Mouse (Mus musculus): ENCODE data around the gene Sufu.
A peak's percentile ranks its signal among the peaks of the same experiment; 100 is the strongest.

The Sufu gene

DNA sequence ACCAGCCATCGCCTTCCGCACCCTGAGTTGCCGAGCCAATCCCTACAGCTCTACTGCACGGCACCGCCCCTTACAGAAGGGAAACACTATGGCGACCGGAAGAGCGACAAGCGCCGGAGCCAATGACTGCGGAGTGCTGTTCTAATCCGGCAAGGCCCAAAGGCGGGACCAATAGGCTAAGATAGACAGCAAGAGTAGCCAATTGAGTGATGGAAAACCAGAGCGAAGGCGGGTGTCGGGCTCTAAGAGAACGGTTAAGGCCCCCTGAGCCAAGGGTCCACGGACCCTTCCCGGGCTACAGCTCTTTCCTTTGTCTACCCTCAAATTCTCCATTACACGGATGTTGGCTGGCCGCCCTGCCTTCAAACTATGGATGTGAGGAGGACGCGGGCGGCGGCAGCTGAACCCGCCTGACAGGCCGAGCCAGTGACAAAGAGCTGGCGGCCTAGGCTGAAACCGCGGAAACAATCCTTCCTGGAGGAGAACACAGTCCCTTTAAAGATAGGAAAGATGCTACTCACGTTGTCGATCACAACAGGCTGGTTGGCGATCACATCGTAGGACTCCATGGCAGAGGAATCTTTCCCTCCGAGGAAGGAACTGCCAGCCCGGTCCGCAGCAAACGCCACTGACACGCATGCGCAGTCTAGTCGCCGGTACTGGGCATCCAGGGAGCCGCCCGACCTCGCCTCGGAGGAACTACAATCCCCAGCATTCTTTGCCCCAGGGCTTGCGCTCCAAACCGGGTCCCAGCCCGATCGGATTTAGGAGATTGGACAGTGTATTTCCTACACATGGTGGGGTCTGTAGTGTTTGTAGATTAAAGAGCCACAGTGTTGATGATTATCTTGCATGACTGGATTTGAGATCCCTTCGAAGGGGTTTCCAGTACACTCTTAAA is 1.3 kb upstream of the Sufu start, which contains the start of gene Actr1a:
Gene Actr1a, minus strand, starts transcription at position 640 of the 901 bp plus-strand sequence.
- DNase-seq, result peak; percentile 100

DNA sequence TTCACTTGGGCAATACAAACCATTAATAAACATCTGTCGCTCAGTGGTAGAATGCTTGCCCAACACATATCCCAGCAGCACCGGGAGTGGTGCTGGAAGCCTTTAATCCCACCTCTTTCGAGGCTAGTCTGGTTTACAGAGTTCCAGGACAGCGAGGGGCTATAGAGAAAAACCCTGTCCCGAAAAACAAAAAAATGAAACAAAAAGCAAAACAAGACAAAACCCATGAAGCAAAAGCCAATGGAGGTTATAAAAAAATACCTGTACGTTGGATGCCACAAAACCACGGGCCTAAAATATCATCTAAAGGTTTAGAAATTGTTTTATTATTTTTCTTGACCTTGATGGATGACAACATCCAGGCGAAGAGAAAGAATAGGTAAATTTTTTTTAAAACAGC is 587 bp upstream of the Sufu start:
- no peak for DNase-seq

DNA sequence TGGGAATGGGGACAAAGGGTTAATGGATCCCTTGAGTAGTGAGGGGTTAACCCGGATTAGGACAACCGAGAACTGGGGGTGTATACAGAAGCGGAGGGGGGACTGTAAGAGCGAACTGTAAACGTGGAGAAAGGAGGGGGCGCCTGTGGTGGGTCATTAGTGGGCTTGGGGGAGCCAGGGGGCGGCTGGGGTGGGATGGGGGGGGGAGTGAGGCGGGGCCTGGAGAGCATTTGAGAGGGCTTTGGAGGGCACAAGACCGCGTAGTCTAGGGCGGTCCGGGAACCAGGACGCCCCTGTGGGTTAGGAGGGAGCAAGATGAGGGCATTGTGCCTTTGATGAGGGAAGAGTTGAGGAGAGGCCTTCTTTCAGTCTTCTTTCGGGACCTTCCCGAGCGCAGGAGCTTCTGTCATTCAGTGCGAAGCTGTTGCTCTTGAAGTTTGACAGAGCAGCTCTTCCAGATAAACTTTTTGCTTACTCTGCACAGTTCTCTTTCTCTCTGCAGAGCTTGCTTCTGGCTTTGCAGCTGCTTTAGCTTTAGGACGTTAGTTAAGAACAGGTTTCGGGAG is 823 bp downstream of the Sufu start:
- peak; percentile 68 for DNase-seq

DNA sequence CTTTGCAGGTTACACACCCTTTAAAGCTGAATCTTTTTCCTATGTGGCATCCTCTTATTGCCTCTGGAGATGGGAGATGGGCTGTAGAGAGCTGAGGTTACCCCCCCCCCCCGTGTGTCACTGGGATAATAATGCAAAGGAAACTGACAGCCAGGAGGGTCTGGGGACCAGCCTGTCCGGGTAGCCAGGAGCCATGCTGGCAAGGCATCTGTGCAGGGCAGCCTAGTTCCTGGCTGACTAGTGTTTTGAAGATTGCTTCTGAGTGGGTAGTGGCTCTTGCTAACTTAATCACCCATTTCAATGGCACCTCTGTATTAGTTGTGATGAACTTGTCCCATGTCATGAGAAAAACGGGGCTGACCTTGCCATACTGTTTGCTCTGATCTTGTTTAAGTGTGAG is 1.7 kb downstream of the Sufu start:
- no peak for DNase-seq

DNA sequence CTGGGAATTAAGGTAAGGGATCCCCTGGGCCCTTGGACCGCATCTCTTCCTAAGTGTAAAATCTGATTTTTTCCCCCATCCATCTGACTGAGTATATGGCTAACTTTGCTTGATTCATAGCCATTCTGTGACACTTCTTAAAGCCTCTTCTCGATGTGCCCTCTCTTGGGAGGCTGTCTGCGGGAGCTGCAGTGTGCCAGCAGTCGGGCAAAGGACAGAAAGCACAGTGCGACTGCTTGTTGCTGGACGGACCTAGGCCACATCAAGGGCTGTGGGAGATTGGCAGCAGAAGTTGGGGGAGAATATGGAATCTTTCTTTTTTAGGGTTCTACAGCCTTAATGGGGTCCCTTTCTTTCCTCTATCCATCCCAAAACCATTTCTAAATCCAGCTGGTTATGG is 2.7 kb downstream of the Sufu start:
- DNase-seq, result no peak

DNA sequence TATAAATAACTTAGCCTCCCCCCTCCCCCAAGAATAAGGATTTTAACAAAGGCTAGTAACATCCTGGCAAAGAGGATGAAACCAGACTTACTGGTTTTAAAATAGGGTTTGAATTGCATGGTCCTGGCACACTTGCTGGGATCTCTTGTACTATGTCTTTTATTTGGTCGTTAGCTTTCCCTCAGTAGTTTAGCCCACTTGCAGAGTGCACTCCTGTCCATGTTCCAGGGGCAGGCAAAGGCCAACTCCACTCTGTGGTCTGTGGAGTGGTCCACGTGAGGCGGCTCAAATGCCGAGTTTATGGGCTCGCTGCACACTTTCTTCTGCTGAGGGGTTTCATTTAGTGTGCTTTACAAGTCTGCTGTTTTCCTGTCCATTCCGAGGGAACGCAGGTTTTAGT is 3.2 kb downstream of the Sufu start:
- DNase-seq, result no peak

DNA sequence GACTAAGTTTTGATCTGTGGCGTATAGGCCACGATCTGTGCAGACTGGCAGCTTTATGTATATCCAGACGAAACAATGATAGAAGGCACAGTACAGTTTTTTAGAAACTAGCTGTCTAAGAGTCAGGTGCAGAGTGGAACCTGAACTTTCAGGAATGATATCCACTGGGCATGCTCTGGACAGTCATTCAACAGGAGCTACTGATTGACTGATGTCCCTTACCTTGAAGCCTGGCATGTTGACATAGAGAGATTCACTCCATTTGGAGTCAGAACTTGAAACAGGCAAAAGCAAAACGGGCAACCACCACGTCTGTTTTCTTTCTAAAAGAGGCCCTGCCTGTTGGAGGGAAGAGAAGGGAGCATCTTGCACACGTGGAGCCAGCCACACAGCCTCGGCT is 3.9 kb downstream of the Sufu start:
- no peak for DNase-seq

DNA sequence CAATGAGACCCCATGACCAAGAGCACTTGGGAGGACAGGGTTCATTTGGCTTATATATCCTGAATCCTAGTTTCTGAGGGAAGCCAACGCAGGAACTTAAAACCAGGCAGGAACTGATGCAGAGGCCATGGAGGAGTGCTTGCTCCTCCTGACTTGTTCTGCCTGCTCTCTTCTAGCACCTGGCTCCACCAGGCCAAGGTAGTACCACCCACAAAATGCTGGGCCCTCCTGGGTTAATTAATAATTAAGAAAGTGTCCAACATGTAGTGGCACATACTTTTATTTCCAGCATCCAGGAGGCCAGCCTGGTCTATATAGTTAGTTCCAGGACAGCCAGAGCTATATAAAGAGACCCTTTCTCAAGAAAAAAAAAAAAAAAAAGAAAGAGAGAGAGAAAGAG is 7.3 kb downstream of the Sufu start:
- no peak for DNase-seq

DNA sequence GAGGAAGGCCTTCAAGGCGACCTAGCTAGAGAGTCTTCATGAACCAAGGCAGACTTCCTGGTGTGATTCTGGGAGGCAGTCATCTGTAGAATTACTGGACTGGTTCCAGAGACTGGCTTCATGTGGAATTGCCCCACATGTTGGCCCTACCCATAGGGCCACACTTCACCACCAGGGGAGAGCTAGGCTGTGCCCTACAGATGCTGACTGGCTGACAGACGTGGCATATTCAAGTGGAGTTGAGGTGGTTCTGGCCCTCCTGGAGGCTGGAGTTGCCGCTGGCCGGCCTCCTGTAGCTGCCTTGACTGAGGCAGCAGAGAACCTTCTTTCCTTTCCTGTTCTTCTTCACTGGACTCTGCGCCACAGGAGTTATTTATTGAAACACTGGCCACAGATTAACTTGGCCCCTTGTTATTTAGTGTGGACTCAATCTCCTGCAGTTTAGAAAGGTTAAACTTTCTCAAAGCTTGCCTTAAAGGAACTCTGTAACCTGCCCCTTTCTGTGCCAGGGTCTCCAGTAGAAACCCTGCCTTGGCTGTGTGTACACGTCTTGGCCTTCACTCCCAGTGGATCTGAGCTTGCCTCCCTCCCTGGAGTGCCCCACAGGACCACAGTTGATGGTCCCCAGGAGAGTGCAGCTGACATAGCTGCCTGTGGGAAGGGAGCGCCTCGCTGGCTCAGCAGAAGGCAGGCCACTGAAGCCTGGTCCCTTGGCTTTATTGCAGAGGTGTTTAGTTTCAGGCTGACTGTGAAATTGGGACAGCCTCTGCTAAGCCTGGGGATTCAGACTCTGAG is 10.1 kb downstream of the Sufu start:
- DNase-seq, result no peak

DNA sequence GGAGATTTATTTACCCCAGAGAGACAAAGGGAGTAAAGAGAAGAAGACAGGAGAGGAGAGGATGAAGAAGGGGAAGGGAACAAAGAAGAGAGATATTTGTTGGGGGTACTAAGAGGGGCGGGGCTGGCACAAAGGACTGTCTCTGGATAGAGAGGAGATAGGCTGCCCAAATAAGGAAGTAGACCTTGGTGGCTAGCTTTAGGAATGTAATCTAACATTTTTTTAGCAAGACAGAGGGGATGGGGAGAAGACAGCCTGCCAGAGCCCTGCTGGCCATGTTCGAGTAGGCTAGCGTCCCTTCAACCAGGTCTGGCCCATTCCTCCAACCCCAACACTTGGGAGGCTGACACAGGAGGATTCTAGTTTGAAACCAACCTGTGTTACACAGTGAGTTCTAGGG is 12.8 kb downstream of the Sufu start:
- no peak for DNase-seq

DNA sequence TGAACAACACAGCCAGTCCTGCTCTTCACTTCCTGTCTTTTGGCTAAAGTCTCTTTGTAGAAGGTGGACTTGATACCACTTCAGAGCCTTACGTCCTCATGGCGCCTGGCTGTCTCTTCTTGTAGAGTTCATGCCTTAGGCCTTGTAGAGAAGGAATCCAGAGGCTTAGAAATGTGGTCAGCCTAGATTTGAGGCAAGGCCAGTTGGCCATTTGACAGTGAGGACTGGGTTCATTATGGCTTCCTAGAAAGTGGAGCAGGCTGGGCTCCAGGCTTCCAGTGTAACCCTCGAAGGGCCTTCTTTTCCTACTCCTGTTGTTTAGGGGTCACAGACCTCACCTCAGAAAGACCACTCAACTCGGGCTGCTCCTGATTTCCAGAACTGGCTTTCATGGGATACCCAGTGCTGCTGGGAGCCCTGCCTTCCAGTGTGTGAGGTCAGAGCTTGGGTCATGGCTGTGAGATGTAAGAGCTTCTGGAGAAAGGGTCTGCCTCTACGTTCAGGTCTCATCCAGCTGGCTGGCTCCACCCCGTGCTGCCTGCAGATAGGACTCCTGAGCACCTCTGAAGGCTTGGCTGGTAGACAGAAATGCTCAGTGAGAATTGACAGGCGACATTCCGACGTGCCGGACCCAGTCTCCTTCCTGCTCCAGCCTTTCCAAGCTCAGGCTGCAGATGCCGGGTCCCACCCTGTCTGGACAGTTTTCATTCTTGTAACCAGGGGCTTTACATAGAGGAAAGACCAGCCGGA is 15.5 kb downstream of the Sufu start:
- no peak for DNase-seq

DNA sequence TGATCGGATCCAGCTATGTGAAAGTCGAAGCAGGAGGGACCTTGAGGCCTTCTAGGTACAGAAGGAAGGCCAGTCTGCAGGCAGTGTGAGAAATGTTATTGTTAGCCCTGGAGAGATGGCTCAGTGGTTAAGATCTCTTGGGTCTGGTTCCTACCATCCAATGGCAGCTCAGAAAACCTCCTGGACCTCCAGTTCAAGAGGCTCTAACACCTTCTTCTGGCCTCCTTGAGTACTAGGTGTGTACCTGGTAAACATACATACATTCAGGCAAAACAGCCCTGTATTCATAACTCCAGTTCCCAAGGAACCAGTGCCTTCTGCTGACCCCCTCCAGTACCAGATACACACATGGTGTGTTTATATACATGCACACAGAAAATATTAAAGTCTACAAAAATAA is 17.3 kb downstream of the Sufu start:
- DNase-seq, result no peak

DNA sequence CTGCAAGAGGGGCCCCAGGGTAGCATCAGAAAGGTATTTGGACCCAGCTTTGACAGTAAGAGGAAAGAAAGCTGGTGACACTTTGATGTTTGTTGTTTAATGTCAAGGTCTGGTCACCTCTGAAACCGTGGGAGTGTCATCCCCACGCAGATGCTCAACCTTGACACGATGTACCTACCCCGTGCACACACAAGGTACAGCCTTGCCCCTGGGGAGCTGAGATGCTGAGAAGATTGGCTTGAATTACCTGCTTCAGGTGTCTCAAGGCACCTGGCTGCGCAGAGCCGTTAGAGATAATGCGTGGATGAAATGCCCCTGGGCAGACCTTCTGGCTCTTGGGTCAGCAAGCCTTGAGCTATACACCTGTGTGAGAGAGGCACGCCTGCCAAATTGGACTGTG is 17.8 kb downstream of the Sufu start:
- no peak for DNase-seq

DNA sequence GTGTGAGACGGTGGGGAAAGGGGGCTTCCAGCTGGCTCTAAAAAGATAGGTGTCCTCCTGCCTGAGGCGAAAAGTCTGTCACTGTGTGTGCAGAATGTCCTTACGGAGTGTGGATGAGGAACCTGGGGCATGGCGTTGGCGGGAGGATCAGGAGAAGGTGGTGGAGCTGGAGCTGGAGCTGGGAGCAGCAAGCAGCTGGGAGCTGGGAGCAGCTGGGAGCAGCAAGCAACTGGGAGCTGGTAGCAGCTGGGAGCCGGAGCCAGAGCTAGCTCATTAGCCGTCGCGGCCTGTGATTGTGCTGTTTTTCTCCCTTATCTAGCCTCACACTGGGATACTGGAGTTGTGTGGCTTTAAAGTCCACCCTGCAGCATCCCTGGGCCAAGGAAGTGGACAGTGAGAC is 19.6 kb downstream of the Sufu start:
- peak; percentile 21 for DNase-seq

DNA sequence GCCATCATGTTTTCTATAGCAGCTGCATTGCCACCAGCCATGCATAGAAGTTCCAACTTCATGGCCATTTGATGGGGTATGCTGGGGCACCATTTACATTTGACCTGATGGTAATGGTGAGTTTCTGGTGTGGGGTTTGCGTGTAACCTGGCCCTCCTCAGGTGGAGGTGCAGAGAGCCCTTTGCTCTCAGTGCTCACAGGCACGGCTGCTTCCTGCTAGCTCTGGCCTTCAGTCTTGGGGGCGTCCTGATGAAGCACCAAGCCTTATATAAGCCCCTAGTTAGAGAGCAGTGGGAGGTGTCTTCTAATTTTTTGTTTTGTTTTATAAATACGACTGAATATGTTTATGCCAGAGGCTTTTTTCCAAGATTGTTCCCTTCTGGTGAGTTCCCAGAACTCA is 21.4 kb downstream of the Sufu start:
- DNase-seq, result no peak

DNA sequence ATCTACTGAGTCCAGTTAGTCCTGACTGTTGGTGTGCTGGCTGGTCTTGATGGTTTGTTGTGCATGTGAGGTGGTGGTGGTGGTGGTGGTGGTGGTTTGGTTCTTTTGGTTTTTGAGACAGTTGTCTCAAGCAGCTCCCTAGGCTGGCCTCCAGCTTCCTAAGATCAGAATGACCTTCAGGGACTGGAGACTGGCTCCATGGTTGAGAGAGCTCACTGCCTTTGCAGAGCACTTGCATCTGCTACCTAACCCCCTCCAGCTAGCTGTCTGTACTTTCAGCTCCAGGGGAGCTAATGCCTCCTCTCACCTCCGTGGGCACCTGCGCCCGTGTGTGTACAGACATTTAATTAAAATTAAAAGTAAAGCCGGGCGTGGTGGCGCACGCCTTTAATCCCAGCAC is 23.7 kb downstream of the Sufu start:
- DNase-seq, result no peak

DNA sequence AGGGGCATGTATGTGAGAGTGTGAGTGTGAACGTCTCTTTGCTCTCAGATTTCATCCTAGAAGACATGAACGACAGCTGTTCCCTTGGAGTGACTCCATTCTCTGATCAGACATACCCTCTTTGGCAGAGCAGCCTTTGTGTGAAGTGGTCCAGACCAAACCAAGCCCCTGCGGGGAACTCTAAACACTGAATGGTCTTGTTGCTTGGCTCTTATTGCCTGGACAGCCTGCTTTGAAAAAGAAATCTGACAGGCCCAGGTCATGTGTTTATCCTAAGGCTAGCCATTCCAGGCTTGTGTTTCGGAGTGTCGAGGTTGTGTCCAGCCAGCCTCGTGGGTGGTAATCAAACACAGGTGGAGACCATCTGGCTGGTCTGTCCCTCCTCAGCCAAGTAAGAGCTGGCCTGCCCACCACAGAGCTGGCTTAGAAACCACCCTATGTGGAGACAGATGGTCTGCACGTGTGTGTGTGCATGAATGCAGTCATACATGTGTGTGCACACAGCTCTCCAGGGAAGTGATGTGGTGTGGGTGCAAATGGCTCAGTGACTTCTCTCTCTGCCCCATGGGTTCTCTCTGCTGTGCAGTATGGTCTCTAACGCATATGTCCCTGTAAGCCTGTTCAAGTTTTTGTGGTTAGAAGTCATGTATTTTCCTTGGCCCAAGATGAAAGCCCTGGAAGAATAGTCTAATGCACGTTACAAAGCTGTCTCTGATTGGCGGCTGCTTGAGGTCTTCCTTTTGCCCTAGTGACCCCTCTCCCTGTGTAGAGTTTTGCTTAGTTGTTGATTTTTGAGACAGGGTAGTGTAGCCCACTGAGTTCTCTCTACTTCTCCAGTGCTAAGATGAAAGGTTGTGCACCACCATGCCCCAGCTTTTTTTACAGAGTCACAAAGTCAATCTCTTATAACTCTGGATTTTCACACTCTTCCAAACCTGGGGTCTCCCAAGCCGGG is 26.0 kb downstream of the Sufu start:
- peak; percentile 66 for DNase-seq

DNA sequence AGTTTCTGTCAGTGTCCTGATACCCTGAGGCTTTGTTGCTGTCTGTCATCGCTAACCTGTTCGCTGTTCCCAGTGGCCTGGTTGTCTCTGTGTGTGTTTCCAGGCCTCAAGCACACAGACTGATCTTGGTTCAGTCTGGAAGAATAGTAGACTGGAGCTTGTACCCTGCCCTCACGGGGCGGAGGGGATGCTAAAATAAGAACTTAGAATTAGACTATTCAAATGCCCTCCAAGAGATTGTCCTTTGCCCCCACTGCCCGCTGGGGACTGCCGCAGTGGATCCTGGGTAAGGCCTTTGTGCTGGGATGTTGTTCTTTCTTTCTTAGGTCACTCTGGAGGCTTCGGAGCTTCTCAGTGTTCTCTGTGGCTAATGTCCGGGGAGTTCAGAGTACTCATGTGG is 28.6 kb downstream of the Sufu start:
- DNase-seq, result no peak

DNA sequence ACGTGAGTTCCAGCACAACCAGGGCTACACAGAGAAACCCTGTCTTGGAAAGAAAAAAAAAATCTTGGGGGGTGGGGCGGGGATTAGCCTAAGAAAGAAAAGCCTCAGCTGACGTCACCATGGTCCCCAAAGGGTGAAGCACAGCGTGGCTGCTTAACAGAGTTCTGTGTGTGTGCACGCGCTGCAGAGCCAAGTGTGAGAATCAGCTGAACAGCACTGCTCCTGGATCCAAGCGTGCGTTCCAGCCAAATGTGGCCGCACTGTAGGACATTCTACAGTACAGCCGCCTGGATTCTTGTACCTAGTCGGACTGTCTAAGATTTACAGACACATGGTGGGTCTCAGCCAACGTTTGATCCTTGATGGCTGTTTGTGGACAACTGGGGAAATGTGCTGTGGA is 29.8 kb downstream of the Sufu start:
- DNase-seq, result no peak

DNA sequence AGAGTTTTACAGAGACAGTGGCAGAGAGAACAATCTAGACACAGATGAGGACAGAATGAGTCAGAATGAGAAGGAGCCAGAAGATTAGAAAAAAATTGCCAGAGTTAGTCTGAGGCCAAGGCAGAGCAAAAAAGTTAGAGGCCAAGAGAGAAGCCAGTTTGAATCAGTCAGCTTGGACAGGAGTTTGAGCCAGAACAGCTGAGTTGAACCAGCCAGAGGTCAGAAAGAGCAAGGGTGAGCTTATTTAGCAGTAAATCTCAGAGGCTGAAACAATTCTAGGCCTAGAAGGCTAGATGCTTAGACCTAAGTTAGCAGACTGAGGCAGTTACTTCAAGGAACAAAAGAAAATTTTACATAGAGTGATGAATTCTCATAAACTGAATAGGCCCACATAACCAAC is 32.6 kb downstream of the Sufu start:
- DNase-seq, result no peak

DNA sequence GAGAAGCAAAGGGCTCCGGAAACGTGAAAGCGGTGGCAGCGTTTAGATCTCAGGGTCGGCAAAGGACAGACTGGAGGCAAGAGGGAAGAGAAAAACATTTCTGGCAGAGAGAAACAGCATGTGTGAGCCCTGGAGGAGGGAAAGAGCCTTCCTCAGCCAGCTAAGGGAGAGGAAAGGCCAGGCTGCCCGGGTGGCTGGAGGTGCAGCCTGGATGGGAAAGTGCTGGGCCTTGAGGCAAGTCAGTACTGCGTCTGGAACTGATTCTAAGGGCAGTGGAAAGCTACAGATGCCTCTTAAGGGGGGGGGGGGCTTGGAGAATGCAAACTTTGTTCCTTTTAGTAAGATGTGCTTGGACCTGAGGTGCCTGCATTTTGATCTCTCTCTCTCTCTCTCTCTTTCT is 37.0 kb downstream of the Sufu start:
- DNase-seq, result no peak

DNA sequence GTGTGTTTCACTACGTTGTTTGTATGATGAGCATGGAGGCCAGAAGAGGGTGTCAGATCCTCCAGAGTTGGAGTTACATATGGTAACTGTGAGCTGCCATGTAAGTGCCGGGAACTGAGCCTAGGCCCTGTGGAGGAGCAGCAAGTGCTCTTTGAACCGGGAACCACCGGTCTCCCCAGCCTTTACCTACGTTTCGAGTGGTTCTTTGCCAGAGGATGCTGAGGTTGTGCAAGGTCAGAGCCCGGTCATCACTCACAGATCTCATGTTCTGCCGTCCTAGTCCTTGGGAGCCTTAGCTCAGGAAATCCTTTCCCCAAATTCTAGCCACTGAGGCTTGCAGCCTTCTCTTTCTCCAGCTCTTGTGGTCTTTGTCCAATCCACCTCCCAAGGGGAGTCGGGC is 37.5 kb downstream of the Sufu start:
- DNase-seq, result no peak
